Mouse (Mus musculus) central nervous system, embryonic 11.5 days (tissue): Measurements from ENCODE around the gene Miox. TPM values are rescaled to one million over a fixed set of nuclear protein-coding genes. Genes with fewer than 3 reads are reported as not detected.

ENCODE experiments used
- polyA plus RNA-seq: library from polyadenylated mRNA; depleted of rRNA; stranded (reverse); fragments of >200 nt; gene quantifications from 2 replicates; pipeline ENCODE4 v1.2.3, GENCODE M21; 2012; rRNA removed

The Miox gene
- 0.10 and 0.11 TPM in 2 replicates for polyA plus RNA-seq

GRCm38 (mm10) chr15:89334271-89334670, at the start of gene Miox:
Miox (plus strand) TSS chr15:89334398.

GRCm38 (mm10) chr15:89315190-89315731, 18.9 kb upstream of the Miox start, which contains the start of gene Sbf1:
Sbf1 (minus strand) TSS chr15:89315311.

GRCm38 (mm10) chr15:89322670-89323522, 11.3 kb upstream of the Miox start, which contains the start of gene Adm2:
Adm2 (plus strand) TSS chr15:89322720.

GRCm38 (mm10) chr15:89355241-89356187, 21.3 kb downstream of the Miox start, which contains the start of the genes Lmf2 and Ncaph2:
Lmf2 (minus strand) TSS chr15:89355659.
Ncaph2 (plus strand) TSS chr15:89355719.

GRCm38 (mm10) chr15:89373762-89374248, 39.6 kb downstream of the Miox start, which contains the start of gene Sco2:
Sco2 (minus strand) TSS chr15:89373846.

GRCm38 (mm10) chr15:89376957-89377356, 42.8 kb downstream of the Miox start, which contains the start of gene Tymp:
Tymp (minus strand) TSS chr15:89377039.

GRCm38 (mm10) chr15:89378831-89379401, 44.7 kb downstream of the Miox start, which contains the start of gene Odf3b:
Odf3b (minus strand) TSS chr15:89379282.

GRCm38 (mm10) chr15:89384617-89385016, 50.4 kb downstream of the Miox start, which contains the start of gene Klhdc7b:
Klhdc7b (plus strand) TSS chr15:89384917.

Other genes starting within 250 kb of the Miox start
- gene Selenoo, start 245.3 kb upstream of the Miox start, polyA plus RNA-seq, result 22.6 and 28.3 TPM in 2 replicates
- gene Tubgcp6, start 211.3 kb upstream of the Miox start, polyA plus RNA-seq, result 33.0 and 40.9 TPM in 2 replicates
- 21.1 and 23.7 TPM in 2 replicates for gene Hdac10, start 205.7 kb upstream of the Miox start, polyA plus RNA-seq
- 30.6 and 57.6 TPM in 2 replicates for gene Mapk12, start 193.7 kb upstream of the Miox start, polyA plus RNA-seq
- gene Mapk11, start 184.8 kb upstream of the Miox start, polyA plus RNA-seq, result 44.8 and 63.0 TPM in 2 replicates
- gene Plxnb2, start 153.6 kb upstream of the Miox start, polyA plus RNA-seq, result 160 and 177 TPM in 2 replicates
- gene Dennd6b, start 137.9 kb upstream of the Miox start, polyA plus RNA-seq, result 46.6 and 50.5 TPM in 2 replicates
- 74.0 and 92.8 TPM in 2 replicates for gene Ppp6r2, start 122.8 kb upstream of the Miox start, polyA plus RNA-seq
- gene Sbf1, start 19.1 kb upstream of the Miox start, polyA plus RNA-seq, result 144 and 184 TPM in 2 replicates
- gene Adm2, start 11.7 kb upstream of the Miox start, polyA plus RNA-seq, result 0.16 and 0.50 TPM in 2 replicates
- gene Lmf2, start 21.3 kb downstream of the Miox start, polyA plus RNA-seq, result 33.1 and 38.1 TPM in 2 replicates
- gene Ncaph2, start 21.3 kb downstream of the Miox start, polyA plus RNA-seq, result 124 and 153 TPM in 2 replicates
- gene Sco2, start 39.4 kb downstream of the Miox start, polyA plus RNA-seq, result 13.7 and 16.9 TPM in 2 replicates
- gene Tymp, start 42.6 kb downstream of the Miox start, polyA plus RNA-seq, result 1.4 TPM in 2 replicates
- 0.43 and 0.58 TPM in 2 replicates for gene Odf3b, start 44.9 kb downstream of the Miox start, polyA plus RNA-seq
- not detected in 2 replicates for gene Klhdc7b, start 50.5 kb downstream of the Miox start, polyA plus RNA-seq
- gene Syce3, start 76.1 kb downstream of the Miox start, polyA plus RNA-seq, result not detected in 2 replicates
- 8.1 and 8.8 TPM in 2 replicates for gene Cpt1b, start 91.5 kb downstream of the Miox start, polyA plus RNA-seq
- gene C730034F03Rik, start 95.2 kb downstream of the Miox start, polyA plus RNA-seq, result 1.9 and 2.7 TPM in 2 replicates
- 0.47 and 0.48 TPM in 2 replicates for gene Gm44502, start 95.3 kb downstream of the Miox start, polyA plus RNA-seq
- gene Chkb, start 95.5 kb downstream of the Miox start, polyA plus RNA-seq, result 66.9 and 96.2 TPM in 2 replicates
- 25.4 and 34.2 TPM in 2 replicates for gene Mapk8ip2, start 119.5 kb downstream of the Miox start, polyA plus RNA-seq
- 11.8 and 13.7 TPM in 2 replicates for gene Arsa, start 143.0 kb downstream of the Miox start, polyA plus RNA-seq
- gene Shank3, start 165.2 kb downstream of the Miox start, polyA plus RNA-seq, result 14.4 and 14.9 TPM in 2 replicates
- gene Acr, start 233.9 kb downstream of the Miox start, polyA plus RNA-seq, result 1.6 and 2.4 TPM in 2 replicates